Mouse (Mus musculus) megakaryocyte, embryonic 14.5 days (primary cell): ENCODE results near the gene Slc10a2. TPM values are rescaled to one million over a fixed set of nuclear protein-coding genes. Genes with fewer than 3 reads are reported as not detected.
"Not testable (repeated sequence)": the region's sequence is repeated elsewhere in the genome, so short reads cannot be mapped to it uniquely, and the experiment has no call there.

Experiments used
- H3K27me3 ChIP-seq: replicated peaks from 2 replicates; pipeline ENCODE3; 2012; ENCODE audit warnings: inconsistent platforms
- H3K36me3 ChIP-seq: replicated peaks from 2 replicates; pipeline ENCODE3; 2012; ENCODE audit warnings: low read length, inconsistent platforms, mixed read lengths
- H3K4me1 ChIP-seq: 2 replicates; pipeline ENCODE4 v1.6.1; 2012; ENCODE audit warnings: inconsistent platforms
- H3K4me3 ChIP-seq: replicated peaks from 2 replicates; pipeline ENCODE3; 2012; ENCODE audit warnings: moderate library complexity, mild to moderate bottlenecking, inconsistent platforms
- H3K9me3 ChIP-seq: 2 replicates; pipeline ENCODE4 v1.6.1; 2012; ENCODE audit warnings: inconsistent platforms
- FLI1 ChIP-seq: IDR thresholded peaks from 2 replicates; pipeline ENCODE4 v1.6.1; 2012; ENCODE audit warnings: low read length, inconsistent platforms, mixed read lengths
- GATA1 ChIP-seq: IDR thresholded peaks from 3 replicates; pipeline ENCODE4 v1.6.1; 2012; ENCODE audit warnings: mixed read lengths, low read length, inconsistent platforms, borderline replicate concordance
- polyA plus RNA-seq: library from polyadenylated mRNA; stranded (reverse); fragments of >175 nt; gene quantifications from 2 replicates; pipeline ENCODE4 v1.2.3, GENCODE M21; 2012; ENCODE audit warnings: low replicate concordance; ENCODE audit not compliant: insufficient read depth

Gene Slc10a2
- polyA plus RNA-seq, result not detected in 2 replicates

- H3K27me3 ChIP-seq, result no peaks in the 10 kb centered on the region
- H3K36me3 ChIP-seq, result no peaks in the 10 kb centered on the region
- TF ChIP-seq FLI1, result no peak
- H3K4me3 ChIP-seq, result no peak within 1 kb of the TSS
- H3K9me3 ChIP-seq, result 0 out of 2 replicates have a peak, but pooled peaks cover 4% of the 10 kb centered on the region
- no peaks in the 10 kb centered on the region for H3K4me1 ChIP-seq
Observed at GRCm38 (mm10) chr8:5105186-5105585, at the start of gene Slc10a2. Gene Slc10a2, minus strand, starts transcription at chr8:5105351.

DNA sequence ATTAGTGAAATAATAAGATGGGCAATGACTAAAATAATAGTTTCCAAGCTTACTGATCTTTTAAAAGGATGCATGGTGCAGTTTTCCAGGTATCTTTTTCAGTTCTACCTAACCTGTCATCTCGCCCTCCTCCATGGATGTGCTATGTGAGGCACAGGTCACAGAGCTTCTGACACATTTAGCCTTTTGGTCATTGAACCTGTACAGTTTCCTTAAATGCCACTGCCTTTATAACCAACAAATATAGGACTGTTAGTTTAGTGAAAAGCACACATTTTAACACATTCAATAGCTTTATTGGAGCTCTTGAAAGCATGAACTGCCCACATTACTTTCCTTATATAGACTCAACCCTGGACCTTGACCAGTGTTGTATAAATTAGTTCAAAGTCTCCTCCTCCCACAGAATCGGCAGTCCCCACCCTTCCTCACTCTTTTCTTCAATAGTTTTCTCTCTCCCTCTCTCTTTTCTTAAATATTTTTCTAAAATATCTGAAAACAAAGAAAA, 24.2 kb upstream of the Slc10a2 start:
- Histone ChIP-seq H3K9me3 (no peaks in the 10 kb centered on the region), H3K27me3 (no peaks in the 10 kb centered on the region), H3K4me1 (no peaks in the 10 kb centered on the region), H3K4me3 (no peak overlapping the region), H3K36me3 (no peaks in the 10 kb centered on the region)
- TF ChIP-seq GATA1, result no peak
- no peak for TF ChIP-seq FLI1

DNA sequence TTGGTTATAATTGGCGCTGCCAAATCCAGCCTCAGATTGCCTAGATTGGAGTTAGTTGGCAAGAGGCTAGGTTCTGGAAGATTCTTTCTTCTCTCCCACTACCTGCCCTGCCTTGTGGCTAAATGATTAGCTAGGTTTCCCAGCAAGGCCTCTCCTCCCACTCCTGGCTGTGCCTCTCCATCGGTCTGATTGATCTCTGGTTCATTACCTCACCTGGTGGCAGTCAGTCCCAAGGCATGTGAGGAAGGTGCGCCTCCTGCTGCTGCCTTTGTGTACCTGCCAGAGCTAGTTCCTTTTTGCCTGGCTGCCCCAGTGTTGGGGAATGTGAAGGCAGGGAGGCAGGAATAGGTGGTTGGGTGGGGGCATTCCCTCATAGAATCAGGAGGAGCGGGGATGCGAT, 1.7 kb upstream of the Slc10a2 start:
- no peaks in the 10 kb centered on the region for H3K36me3 ChIP-seq
- TF ChIP-seq FLI1 (no peak), GATA1 (no peak)
- H3K27me3 ChIP-seq, result no peaks in the 10 kb centered on the region
- 0 out of 2 replicates have a peak, but pooled peaks cover 4% of the 10 kb centered on the region for H3K9me3 ChIP-seq
- no peak overlapping the region for H3K4me3 ChIP-seq
- H3K4me1 ChIP-seq, result no peaks in the 10 kb centered on the region

DNA sequence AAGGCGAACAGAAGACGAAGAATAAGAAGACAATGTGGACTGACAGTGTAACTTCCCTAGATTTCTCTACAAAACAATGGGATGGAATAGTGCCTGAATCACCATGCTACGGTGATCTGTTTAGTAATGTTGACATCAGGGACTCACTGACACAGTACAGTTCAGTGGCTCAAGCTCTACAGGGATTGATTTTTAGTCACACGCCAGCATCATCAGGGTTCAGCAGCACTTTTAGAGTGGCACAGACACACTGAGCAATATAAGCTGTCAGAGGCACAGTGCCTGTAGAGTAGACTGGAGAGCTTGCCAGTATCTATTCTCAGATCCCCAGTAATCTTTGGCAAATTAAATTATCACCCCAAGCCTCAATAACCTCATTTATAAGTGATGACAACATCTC, 9.8 kb downstream of the Slc10a2 start:
- TF ChIP-seq GATA1 (no peak), FLI1 (no peak)
- H3K4me3 ChIP-seq, result no peak overlapping the region
- no peaks in the 10 kb centered on the region for H3K4me1 ChIP-seq
- 0 out of 2 replicates have a peak, but pooled peaks cover 3% of the 10 kb centered on the region for H3K9me3 ChIP-seq
- H3K27me3 ChIP-seq, result no peaks in the 10 kb centered on the region
- no peaks in the 10 kb centered on the region for H3K36me3 ChIP-seq

GRCm38 (mm10) chr8:5093991-5094390, 11.2 kb downstream of the Slc10a2 start:
- H3K9me3 ChIP-seq, H3K27me3 ChIP-seq: not testable (repeated sequence)

GRCm38 (mm10) chr8:5073654-5074293, 31.4 kb downstream of the Slc10a2 start:
- Histone ChIP-seq H3K36me3 (no peaks in the 10 kb centered on the region), H3K4me1 (no peaks in the 10 kb centered on the region), H3K9me3 (peaks cover 3% of the 10 kb centered on the region; the same call in 1 of the 2 replicates), H3K27me3 (no peaks in the 10 kb centered on the region), H3K4me3 (no peak overlapping the region)
- TF ChIP-seq GATA1 (no peak), FLI1 (no peak)

More at GRCm38 (mm10) chr8:5093991-5094390, 11.2 kb downstream of the Slc10a2 start:
- H3K4me3 ChIP-seq, H3K36me3 ChIP-seq, H3K4me1 ChIP-seq: not testable (repeated sequence)

DNA sequence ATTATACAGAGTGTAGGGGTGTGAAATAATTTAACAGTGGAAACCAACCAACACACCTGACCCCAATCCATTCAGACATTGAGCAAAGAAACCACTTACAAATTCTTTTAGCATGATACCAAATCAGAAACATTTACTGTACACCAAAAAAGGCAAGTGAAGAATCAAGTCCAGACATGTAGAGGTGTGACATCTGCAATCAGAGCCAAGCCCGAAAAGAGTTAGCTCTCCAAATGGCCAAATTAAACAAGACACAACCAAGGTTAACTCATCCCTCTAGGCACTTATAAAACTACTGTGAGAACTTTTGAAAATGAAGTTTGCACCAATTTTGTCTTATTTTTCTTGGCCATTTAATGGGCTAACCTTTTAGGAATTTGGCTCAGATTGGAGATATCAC, 46.3 kb downstream of the Slc10a2 start:
- H3K27me3 ChIP-seq, result no peaks in the 10 kb centered on the region
- H3K4me1 ChIP-seq, result no peaks in the 10 kb centered on the region
- H3K4me3 ChIP-seq, result no peak overlapping the region
- no peaks in the 10 kb centered on the region for H3K9me3 ChIP-seq
- no peak for TF ChIP-seq GATA1
- no peak for TF ChIP-seq FLI1
- H3K36me3 ChIP-seq, result no peaks in the 10 kb centered on the region

DNA sequence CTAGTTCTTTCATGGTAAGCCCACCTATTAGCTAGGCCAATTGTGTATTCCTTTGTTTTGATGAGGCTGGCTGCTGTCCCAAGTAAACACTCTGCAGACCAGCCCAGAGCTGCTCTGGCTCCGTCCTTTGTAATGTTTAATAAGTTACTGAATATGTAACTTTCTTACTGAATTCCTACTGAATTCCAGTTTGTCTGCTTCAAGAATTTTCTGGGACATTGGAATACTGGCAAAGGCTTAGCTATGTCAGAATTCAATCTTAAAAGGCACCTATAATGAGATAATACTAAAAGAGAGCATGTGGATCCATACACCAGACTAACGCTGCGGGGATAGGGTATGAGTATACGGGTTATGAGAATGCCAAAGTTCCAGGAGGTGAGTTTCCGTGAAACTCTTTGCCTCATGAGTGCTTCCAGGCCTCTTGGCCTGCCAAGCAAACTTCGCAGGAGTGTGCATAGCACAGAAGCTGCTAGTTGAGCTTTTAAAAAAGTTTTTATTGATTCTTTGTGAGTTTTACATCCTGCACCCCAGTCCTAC, 60.7 kb downstream of the Slc10a2 start:
- not testable (repeated sequence) for H3K4me3 ChIP-seq, H3K4me1 ChIP-seq, H3K27me3 ChIP-seq, H3K36me3 ChIP-seq
- H3K9me3 ChIP-seq, result peaks cover 11% of the 10 kb centered on the region; the same call in 1 of the 2 replicates

DNA sequence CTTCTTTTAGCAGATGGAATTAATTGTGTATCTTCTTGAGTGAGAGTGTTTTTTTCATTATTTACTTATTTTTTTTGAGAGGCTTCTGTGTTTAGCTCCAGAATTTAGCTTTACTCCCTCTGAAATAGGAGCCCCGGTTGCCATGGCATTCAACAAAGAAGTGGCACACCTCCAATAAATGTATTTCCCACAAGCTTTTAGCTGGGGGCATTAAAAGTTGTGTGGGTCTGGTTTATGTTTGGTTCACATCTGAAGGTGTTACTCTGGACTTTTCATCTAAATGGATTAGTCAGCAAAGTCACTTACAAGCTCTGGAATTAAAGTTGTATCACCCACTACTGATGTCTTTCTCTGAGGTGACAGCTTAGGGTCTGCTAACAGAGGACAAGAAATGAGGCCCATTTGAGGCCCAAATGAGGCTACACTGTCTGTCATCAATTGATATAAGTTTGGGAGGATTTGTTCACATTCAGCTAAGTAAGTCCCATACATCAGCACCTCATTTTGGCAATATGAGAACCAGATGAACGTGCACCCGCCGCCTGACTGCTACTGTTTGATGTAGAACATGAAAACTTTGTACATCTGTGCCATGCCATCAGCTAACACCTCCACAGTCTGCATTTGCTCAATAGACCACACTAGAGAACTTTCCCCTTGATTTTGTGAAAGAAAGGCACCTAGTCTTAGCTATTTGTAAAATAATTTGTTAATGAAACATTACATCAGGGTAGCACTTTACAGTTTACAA, 66.2 kb downstream of the Slc10a2 start:
- Histone ChIP-seq H3K9me3 (no peaks in the 10 kb centered on the region), H3K4me3 (no peak overlapping the region), H3K27me3 (no peaks in the 10 kb centered on the region), H3K36me3 (no peaks in the 10 kb centered on the region), H3K4me1 (no peaks in the 10 kb centered on the region)
- TF ChIP-seq GATA1 (no peak), FLI1 (no peak)
